Mouse (Mus musculus) forebrain, postnatal 0 days (tissue): ENCODE results near the gene Map3k5. TPM values are rescaled to one million over a fixed set of nuclear protein-coding genes. Genes with fewer than 3 reads are reported as not detected.
A peak's percentile ranks its signal among the peaks of the same experiment; 100 is the strongest.

Experiments
- ATAC-seq: fragments of 200-750 bp; cut with Nextera tagmentation; 2 replicates; pipeline ENCODE4 v1.8.0; 2017; ENCODE audit warnings: mild to moderate bottlenecking, moderate library complexity
- DNase-seq: peaks from one replicate; pipeline ENCODE4 v3.0.0-alpha.2; 2015
- H3K27ac ChIP-seq: fragments of 300-500 bp; sonication (generic); 2 replicates; pipeline ENCODE4 v1.5.1; 2014; ENCODE audit warnings: low read depth, mild to moderate bottlenecking, antibody characterized with exemption, low read length, moderate library complexity, mixed read lengths
- H3K27me3 ChIP-seq: fragments of 300-500 bp; sonication (generic); 2 replicates; pipeline ENCODE4 v1.6.1; 2014; ENCODE audit warnings: mild to moderate bottlenecking, low read length, mixed read lengths; ENCODE audit not compliant: insufficient read depth
- H3K36me3 ChIP-seq: fragments of 300-500 bp; sonication (generic); 2 replicates; pipeline ENCODE4 v1.6.1; 2014; ENCODE audit warnings: mild to moderate bottlenecking, moderate library complexity; ENCODE audit not compliant: insufficient read depth
- H3K4me1 ChIP-seq: fragments of 300-500 bp; sonication (generic); 2 replicates; pipeline ENCODE4 v1.6.1; 2014; ENCODE audit warnings: antibody characterized with exemption; ENCODE audit not compliant: insufficient read depth
- H3K4me2 ChIP-seq: fragments of 300-500 bp; sonication (generic); 2 replicates; pipeline ENCODE4 v1.6.1; 2014; ENCODE audit warnings: low read depth, mild to moderate bottlenecking, moderate library complexity
- H3K4me3 ChIP-seq: fragments of 300-500 bp; sonication (generic); 2 replicates; pipeline ENCODE4 v1.5.1; 2014; ENCODE audit warnings: low read depth, low read length, mixed read lengths
- H3K9ac ChIP-seq: fragments of 300-500 bp; sonication (generic); 2 replicates; pipeline ENCODE4 v1.6.1; 2014; ENCODE audit warnings: mild to moderate bottlenecking
- H3K9me3 ChIP-seq: fragments of 300-500 bp; sonication (generic); 2 replicates; pipeline ENCODE4 v1.6.1; 2016; ENCODE audit warnings: low read length
- CTCF ChIP-seq: sonication (generic); IDR thresholded peaks from 2 replicates; pipeline ENCODE4 v1.5.1; 2016; ENCODE audit warnings: antibody characterized with exemption, control low read depth, low read depth
- WGBS: fragments of 180-500 bp; shearing (Covaris S2); extraction: QIAGEN DNeasy Blood & Tissue Kit; methylation state at CpG from one replicate; pipeline ENCODE4 v1.1.7; 2014; 5-methylcytosine and 5-hydroxymethylcytosine counted together
- polyA plus RNA-seq: library from polyadenylated mRNA; unstranded; fragments of >200 nt; fragmentation: Nextera tagmentation; extraction: Ambion mirVana; gene quantifications from 2 replicates; pipeline ENCODE4 v1.2.1, GENCODE M21; 2015
- total RNA-seq: library from RNA; depleted of rRNA; stranded (reverse); fragments of >200 nt; gene quantifications from 2 replicates; pipeline ENCODE4 v1.2.3, GENCODE M21; 2014; rRNA removed

The Map3k5 gene
- total RNA-seq (4.8 and 5.8 TPM in 2 replicates), polyA plus RNA-seq (0.77 and 1.3 TPM in 2 replicates)

GRCm38 (mm10) chr10:19934384-19935294 is at the start of gene Map3k5:
Map3k5 (plus strand) TSS chr10:19934472.
- DNase-seq (peak; percentile 47), ATAC-seq (peak; percentile 80)
- H3K4me3 ChIP-seq: peak within 1 kb of the TSS; percentile 77
- peak; percentile 52 for TF ChIP-seq CTCF
- peak within 1 kb of the TSS; percentile 91 for H3K4me2 ChIP-seq
- peaks cover 2% of the 10 kb centered on the region for H3K27me3 ChIP-seq
- peak within 1 kb of the TSS; percentile 50 for H3K27ac ChIP-seq
- no peaks in the 10 kb centered on the region for H3K9me3 ChIP-seq
- no peaks in the 10 kb centered on the region for H3K4me1 ChIP-seq
- WGBS: under 1% methylated on average over 69 of the region's 95 CpGs
- H3K9ac ChIP-seq: peak within 1 kb of the TSS; percentile 64
- H3K36me3 ChIP-seq: no peaks in the 10 kb centered on the region

- DNase-seq: no peak
- H3K4me1 ChIP-seq: no peaks in the 10 kb centered on the region
- H3K9me3 ChIP-seq: no peaks in the 10 kb centered on the region
- WGBS: 93% methylated on average over 3 of the region's 3 CpGs
- H3K27me3 ChIP-seq: no peaks in the 10 kb centered on the region
- H3K27ac ChIP-seq: no peak overlapping the region
- H3K9ac ChIP-seq: no peak overlapping the region
- H3K4me2 ChIP-seq: no peak overlapping the region
- ATAC-seq: no peak
- TF ChIP-seq CTCF: no peak
- H3K36me3 ChIP-seq: no peaks in the 10 kb centered on the region
- H3K4me3 ChIP-seq: no peak overlapping the region
Measured at GRCm38 (mm10) chr10:19886249-19886648, 48.0 kb upstream of the Map3k5 start.

- H3K36me3 ChIP-seq: no peaks in the 10 kb centered on the region
- H3K9ac ChIP-seq: no peak overlapping the region
- H3K27me3 ChIP-seq: no peaks in the 10 kb centered on the region
- no peaks in the 10 kb centered on the region for H3K4me1 ChIP-seq
- no peak overlapping the region for H3K4me2 ChIP-seq
- DNase-seq: no peak
- TF ChIP-seq CTCF: no peak
- no peak overlapping the region for H3K4me3 ChIP-seq
- WGBS: 68% methylated on average over 3 of the region's 3 CpGs
- peak; percentile 29 for ATAC-seq
- no peak overlapping the region for H3K27ac ChIP-seq
- H3K9me3 ChIP-seq: no peaks in the 10 kb centered on the region
Measured at GRCm38 (mm10) chr10:19889908-19890307, 44.4 kb upstream of the Map3k5 start.

- no peak overlapping the region for H3K4me2 ChIP-seq
- WGBS: 46% methylated on average over 3 of the region's 3 CpGs
- no peak for TF ChIP-seq CTCF
- H3K9ac ChIP-seq: no peak overlapping the region
- H3K27ac ChIP-seq: no peak overlapping the region
- no peak for ATAC-seq
- H3K4me1 ChIP-seq: no peaks in the 10 kb centered on the region
- no peak for DNase-seq
- H3K27me3 ChIP-seq: no peaks in the 10 kb centered on the region
- H3K9me3 ChIP-seq: no peaks in the 10 kb centered on the region
- H3K36me3 ChIP-seq: no peaks in the 10 kb centered on the region
- no peak overlapping the region for H3K4me3 ChIP-seq
Measured at GRCm38 (mm10) chr10:19891686-19892085, 42.6 kb upstream of the Map3k5 start.

- Histone ChIP-seq H3K4me1 (no peaks in the 10 kb centered on the region), H3K4me3 (no peak overlapping the region), H3K36me3 (no peaks in the 10 kb centered on the region), H3K9ac (no peak overlapping the region), H3K9me3 (no peaks in the 10 kb centered on the region), H3K27ac (no peak overlapping the region), H3K4me2 (no peak overlapping the region), H3K27me3 (no peaks in the 10 kb centered on the region)
- ATAC-seq (no peak), DNase-seq (no peak)
- TF ChIP-seq CTCF: no peak
- WGBS: 65% methylated on average over 6 of the region's 6 CpGs
Measured at GRCm38 (mm10) chr10:19893146-19893545, 41.1 kb upstream of the Map3k5 start.

GRCm38 (mm10) chr10:19893976-19894375 is 40.3 kb upstream of the Map3k5 start:
- Histone ChIP-seq H3K27me3 (no peaks in the 10 kb centered on the region), H3K9ac (no peak overlapping the region), H3K9me3 (no peaks in the 10 kb centered on the region), H3K4me1 (no peaks in the 10 kb centered on the region), H3K27ac (no peak overlapping the region), H3K4me3 (no peak overlapping the region), H3K36me3 (no peaks in the 10 kb centered on the region), H3K4me2 (no peak overlapping the region)
- ATAC-seq: peak; percentile 40; the same call in 1 of the 2 replicates
- TF ChIP-seq CTCF: peak; percentile 85
- WGBS: 18% methylated on average over 4 of the region's 4 CpGs
- DNase-seq: peak; percentile 70

- ATAC-seq: no peak
- Histone ChIP-seq H3K36me3 (no peaks in the 10 kb centered on the region), H3K9me3 (no peaks in the 10 kb centered on the region), H3K4me1 (no peaks in the 10 kb centered on the region), H3K9ac (no peak overlapping the region), H3K4me3 (no peak overlapping the region), H3K27me3 (no peaks in the 10 kb centered on the region), H3K27ac (no peak overlapping the region), H3K4me2 (no peak overlapping the region)
- TF ChIP-seq CTCF: no peak
- 78% methylated on average over 2 of the region's 2 CpGs for WGBS
- DNase-seq: no peak
Measured at GRCm38 (mm10) chr10:19900191-19900590, 34.1 kb upstream of the Map3k5 start.
